Mouse (Mus musculus): ENCODE measurements around the gene Gm49661.

DNA sequence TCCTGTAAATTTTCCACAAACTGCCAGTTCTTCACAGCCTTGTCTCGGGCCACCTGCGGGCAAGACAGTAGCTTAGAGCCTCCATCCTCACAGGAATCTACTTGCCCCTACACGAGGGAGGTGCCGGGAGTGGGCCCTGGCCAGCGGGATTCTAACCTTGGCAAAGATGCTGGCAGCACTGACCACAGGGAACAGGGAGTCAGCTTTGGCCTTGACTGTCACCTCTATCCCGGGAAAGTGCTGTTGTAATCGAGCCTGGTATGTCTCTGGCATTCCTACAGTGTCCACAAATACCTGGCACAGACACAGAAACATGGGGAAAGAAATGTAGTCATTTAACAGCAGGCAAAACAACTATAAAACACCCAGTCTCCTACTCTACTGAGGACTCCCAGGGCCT is 9.4 kb downstream of the Gm49661 start:
- TF ChIP-seq CTCF (IDR thresholded peaks at IDR 0.05) (no peak), EP300 (IDR thresholded peaks at IDR 0.05) (no peak)
